Mouse (Mus musculus) A20 (cell line): ENCODE data around the gene Rnf41.

Source experiments
- DNase-seq: peaks from one replicate; pipeline ENCODE4 v3.0.0-alpha.2; 2011; ENCODE audit warnings: low read depth, low spot score

Rnf41 gene

DNA sequence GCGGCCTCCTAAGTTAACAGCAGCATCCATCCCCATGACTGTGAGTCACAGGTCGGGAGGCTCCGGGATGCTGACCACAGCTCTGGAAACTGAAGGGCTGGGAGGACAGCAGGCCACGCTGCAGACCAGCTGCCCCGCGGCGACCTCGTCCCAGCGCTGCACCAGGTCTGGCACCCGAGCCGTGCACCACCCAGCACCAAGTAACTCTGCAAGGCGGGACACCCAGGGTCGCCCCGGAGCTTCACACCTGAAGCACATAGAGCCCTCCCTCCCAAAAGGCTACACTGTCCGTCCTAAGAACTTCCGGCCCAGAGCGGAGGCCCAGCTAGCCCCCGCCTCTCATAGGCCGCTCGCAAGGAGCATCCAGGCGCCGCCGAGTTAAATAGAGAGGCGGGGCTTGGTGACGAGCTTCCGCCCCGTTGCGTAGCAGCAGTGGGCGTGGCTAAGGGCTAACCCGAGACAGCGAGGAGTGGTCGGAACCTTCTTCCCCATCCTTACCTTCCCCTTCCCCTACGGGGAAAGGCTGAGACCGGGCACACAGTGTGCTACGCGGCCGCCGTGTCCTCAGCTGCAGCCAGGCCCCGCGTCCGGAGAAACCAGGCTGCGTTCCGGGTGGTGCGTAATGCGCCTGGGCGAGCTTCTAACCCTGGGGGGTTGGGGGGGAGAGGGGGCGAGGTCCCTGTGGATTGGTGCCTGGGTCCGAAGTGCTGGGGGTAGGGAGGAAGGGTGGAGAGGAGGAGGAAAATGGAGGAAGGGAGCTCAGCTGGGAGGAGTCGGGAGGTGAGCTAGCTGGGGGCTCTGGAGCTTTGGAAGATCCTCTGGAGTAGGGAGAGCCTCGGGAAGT is at the start of gene Rnf41, which contains the start of gene Nabp2:
Gene Rnf41, plus strand, starts transcription at position 447 of the 844 bp plus-strand sequence.
Gene Nabp2, minus strand, starts transcription at position 282 of the 844 bp plus-strand sequence.
- DNase-seq: peak; percentile 98

DNA sequence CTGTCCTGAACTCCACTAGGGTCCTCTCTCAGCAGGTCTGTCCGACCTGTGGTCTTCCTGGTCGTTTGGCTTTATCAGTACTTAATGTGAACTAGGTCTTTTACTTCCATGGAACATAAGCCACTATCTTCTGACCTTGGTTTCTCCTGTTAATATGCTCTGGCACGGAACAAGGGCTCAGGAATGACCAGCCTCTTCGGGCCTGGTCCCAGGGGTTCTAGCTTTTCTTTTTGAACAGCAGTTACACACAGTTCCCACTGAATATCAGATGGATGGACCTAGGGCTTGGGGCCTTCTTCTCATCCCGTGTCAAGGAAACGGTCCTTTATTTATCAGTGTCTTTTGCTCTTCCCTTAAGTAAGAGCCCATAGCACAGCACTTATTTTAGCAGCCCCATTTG is 49.6 kb upstream of the Rnf41 start:
- no peak for DNase-seq

- DNase-seq: peak; percentile 42
Measured at GRCm38 (mm10) chr10:128362568-128362967, 48.9 kb upstream of the Rnf41 start.

GRCm38 (mm10) chr10:128367899-128368401 is 43.5 kb upstream of the Rnf41 start:
- DNase-seq: no peak

DNA sequence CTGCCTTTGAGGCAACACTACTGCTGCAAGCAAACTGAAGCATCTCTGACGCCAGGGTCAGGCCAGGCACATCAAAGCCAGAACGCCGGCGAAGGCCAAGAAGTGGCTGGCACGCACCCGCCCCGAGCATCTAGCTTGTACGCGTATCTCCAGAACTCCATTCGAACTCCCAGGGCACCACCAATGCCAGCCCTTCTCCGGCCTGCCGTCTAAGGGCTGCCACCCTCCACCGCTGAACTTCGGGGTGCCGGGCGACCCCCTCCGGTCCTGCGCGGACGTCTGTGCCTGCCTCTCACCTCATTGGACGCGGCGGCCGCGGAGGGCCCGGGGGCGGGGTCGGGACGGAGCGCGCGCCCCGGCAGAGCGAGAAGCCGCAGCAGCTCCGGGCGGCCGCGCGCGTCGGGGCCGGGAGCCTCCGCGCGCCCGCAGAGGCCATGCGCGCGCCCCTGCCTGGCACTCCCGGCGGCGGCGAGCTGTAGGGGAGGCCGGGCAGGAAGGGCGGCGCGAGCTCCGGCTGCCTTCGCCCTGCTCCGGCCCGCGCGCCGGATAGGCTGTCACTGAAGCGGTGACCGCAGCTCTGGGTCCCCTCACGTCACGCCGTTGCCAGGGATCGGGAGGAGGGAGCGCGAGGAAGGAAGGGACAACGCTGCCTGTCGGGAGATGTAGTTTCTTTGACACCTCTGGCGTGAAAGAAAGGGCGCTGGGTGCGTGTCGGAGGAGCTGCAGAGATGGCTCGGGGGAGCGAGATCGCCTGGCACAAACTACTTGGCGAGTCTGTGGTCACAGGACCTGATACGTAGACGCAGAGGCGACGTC is 42.8 kb upstream of the Rnf41 start, which contains the start of gene Coq10a:
Gene Coq10a, minus strand, starts transcription at position 596 of the 816 bp plus-strand sequence.
- peak; percentile 92 for DNase-seq

- DNase-seq: no peak
Measured at GRCm38 (mm10) chr10:128369218-128369543, 42.3 kb upstream of the Rnf41 start.

- no peak for DNase-seq
Measured at GRCm38 (mm10) chr10:128369599-128369998, 41.9 kb upstream of the Rnf41 start.

DNA sequence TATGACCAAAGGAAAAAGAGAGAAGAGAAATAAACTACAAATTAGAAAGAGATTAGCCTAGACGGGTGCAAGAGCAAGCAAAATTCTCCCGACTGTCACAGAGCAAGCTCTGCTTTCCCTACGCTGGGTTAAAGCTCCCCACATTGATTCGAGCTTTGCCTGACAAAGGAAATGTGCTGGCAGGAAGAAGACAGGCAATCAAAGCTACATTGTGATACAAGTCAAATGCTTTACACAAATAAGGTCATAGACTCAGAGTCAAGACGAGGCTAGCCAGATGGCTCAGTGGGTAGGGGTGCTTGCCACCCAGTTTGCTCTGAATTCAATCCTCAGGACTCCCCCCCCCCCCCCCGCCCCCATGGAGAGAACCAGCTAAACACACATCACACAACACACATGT is 41.4 kb upstream of the Rnf41 start:
- no peak for DNase-seq

DNA sequence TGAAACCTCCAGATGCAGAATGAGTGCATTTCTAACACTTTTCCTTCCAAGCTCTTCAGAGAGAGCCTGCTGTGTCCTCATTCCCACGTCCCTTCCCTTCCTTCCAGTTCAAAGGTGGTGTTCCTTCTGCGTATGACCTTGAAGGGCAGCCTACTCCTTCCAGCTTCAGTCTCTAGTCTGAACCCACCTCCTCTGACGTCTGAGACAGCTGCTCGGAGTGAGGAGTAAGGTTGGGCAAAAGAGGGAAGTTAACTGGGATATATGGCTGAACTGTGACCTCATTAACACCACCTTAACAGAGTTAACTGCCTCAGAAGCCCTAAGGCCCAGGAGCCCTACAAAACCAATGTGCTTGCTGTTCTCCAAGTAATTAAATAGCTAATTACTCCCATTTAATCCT is 40.9 kb upstream of the Rnf41 start:
- DNase-seq: no peak

DNA sequence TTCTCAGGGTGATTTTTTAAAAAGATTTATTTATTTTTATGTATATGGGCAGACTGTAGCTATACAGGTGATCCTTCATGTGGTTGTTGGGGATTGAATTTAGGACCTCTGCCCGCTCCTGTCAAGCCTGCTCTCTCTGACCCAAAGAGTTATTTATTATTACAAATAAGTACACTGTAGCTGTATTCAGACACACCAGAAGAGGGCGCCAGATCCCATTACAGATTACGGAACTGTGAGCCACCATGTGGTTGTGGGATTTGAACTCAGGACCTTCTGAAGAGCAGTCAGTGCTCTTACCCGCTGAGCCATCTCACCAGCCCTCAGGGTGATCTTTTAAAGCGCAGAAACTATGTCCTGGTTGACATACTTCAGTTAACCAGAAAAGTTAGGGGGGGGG is 39.3 kb upstream of the Rnf41 start:
- peak; percentile 34 for DNase-seq

DNA sequence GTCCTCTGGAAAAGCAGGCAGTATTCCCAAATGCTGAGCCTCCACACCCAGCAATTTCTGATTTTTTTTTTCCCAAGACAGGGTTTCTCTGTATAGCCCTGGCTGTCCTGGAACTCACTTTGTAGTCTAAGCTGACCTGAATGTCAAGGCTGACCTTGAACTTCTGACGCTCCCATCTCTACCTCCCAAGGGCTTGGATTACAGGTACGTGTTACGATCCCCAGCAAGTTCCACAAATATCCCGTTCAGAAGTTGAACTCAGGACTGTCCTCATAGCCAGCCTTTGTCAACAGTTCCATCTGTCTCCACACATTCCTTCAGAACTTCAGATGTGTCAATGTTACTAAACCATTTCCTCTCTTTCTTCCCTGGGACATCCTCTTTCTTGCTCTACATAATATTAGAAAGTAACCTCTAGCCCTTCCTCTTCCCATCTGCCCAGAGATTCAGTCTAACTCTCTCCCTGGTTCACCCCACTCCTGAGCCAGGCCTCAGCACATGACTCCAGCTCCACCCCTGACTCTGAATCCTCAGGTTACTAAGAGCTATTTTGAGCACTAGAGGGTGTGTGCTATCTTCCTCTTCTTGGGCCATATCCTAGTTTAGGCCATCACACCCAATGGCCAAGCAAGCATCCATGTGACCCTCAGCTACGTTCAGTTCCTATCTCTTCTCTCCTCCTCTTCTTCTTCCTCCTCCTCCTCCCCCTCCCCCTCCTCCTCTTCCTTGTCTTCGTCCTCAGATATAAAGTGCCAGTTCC is 38.3 kb upstream of the Rnf41 start:
- DNase-seq: no peak

DNA sequence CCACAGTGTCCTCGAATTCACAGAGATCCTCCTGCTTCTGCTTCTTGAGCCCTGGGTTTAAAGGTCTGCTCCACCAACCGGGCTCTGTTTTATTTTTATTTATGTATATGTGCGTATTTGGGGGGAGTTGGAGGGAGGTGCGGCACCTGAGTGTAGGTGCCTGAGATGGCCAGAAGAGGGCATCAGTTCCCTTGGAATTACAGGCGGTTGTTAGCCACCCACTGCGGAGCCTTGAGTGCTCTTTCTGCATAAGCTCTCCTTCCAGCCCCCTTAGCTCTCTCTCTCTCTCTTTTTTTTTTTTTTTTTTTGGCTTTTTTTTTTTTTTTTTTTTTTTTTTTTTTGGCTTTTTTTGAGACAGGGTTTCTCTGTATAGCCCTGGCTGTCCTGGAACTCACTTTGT is 37.1 kb upstream of the Rnf41 start:
- peak; percentile 82 for DNase-seq

GRCm38 (mm10) chr10:128376099-128376454 is 35.4 kb upstream of the Rnf41 start:
- DNase-seq: no peak

DNA sequence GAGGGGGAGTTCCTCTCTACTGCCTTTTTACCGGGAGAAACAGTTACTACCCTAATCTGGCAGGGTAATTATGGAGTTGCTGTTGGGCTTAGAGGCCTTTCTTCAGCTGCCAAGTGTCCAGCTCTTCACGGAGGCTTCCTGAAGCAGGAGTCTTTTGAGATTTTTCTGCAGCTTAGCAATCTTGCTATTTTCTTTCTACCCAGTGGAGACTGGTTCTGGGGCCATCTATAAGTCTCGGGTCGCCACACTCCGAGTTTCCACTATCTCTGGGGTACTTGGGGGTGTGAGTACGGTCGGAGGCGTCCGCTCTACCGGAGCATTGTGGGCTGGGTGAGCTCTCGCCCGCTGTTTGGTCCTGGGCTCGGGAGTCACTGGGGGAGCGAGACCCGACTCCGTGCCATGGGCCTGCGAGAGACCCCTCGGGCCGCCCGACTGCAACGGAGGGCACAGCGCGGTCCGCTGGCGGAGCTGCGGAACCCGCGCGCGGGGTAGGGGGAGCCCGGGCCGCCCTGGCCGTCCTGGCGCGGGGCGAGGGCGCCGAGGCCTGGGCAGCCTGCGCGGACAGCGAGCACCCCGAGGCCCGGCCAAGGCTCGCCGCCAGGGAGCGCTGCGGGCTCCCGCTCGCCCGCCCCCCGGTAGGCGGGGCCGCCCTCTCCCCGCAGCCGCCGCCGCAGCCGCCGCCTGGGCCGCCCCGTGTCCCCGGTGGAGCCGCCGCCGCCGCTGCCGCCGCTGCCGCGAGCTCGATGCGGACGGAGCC is 34.8 kb upstream of the Rnf41 start, which contains the start of gene Ankrd52:
Gene Ankrd52, plus strand, starts transcription at position 661 of the 757 bp plus-strand sequence.
- DNase-seq: peak; percentile 83

GRCm38 (mm10) chr10:128377222-128377939 is 34.1 kb upstream of the Rnf41 start:
- DNase-seq: peak; percentile 51

GRCm38 (mm10) chr10:128377940-128378448 is 33.5 kb upstream of the Rnf41 start:
- no peak for DNase-seq

DNA sequence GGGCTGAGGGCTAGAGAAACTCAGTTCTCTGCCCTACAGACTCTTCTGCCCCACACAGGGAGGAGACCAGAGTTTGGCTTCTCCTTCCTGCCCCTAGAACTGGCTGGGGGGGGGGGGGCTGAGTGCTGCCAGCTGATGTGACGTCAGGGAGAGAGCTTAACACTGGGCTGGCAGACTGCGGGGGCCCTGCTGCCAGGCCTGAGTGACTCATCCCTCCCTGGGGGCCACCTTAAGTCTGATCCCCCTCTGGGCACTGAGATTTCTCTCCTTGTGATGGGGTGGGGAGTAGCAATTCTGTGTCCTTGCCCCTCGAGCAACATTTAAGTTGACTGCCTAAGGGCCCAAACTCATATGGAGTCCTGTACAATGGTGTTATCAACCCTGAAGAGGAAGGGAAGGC is 33.0 kb upstream of the Rnf41 start:
- no peak for DNase-seq

DNA sequence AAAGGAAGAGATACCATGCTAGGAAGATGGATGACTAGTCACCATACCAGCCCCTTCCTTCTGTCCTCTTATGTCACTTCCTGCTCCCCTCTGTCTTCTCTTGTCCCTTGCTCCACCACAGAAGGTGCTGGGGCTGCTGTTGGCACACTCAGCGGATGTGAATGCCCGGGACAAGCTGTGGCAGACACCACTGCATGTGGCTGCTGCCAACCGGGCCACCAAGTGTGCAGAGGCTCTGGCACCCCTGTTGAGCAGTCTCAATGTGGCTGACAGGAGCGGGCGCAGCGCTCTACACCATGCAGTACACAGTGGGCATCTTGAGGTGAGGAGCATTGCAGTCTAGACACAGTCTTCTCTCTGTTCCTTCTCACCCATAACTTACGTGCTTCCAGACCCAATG is 32.2 kb upstream of the Rnf41 start:
- DNase-seq: no peak

DNA sequence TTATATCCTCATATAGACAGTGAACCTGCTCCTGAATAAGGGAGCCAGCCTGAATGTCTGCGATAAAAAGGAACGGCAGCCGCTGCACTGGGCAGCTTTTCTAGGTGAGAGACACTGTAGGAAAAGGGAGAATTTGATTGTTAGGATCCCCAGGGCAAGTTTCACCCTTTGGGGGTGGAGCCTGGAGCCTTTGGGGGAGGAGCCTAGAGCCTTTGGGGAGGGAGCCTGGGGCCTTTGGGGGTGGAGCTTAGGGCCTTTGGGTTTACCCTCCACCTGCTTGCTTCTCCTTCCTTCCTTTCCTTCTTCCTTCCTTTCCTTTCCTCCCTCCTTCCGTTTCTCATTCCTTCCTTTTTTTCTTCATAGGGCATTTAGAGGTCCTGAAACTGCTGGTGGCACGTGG is 30.9 kb upstream of the Rnf41 start:
- peak; percentile 40 for DNase-seq

GRCm38 (mm10) chr10:128382482-128382881 is 29.0 kb upstream of the Rnf41 start:
- DNase-seq: no peak
